Mouse (Mus musculus): ENCODE measurements around the gene Ddx24. TPM values are rescaled to one million over a fixed set of nuclear protein-coding genes. Genes with fewer than 3 reads are reported as not detected.

Ddx24 gene
- polyA plus RNA-seq (2014; fragmentation: Illumina TruSeq; extraction: RNeasy Lipid Tissue Mini Kit (QIAGEN cat#74804); ENCODE audit: low read depth, low replicate concordance): 48.6 TPM

DNA sequence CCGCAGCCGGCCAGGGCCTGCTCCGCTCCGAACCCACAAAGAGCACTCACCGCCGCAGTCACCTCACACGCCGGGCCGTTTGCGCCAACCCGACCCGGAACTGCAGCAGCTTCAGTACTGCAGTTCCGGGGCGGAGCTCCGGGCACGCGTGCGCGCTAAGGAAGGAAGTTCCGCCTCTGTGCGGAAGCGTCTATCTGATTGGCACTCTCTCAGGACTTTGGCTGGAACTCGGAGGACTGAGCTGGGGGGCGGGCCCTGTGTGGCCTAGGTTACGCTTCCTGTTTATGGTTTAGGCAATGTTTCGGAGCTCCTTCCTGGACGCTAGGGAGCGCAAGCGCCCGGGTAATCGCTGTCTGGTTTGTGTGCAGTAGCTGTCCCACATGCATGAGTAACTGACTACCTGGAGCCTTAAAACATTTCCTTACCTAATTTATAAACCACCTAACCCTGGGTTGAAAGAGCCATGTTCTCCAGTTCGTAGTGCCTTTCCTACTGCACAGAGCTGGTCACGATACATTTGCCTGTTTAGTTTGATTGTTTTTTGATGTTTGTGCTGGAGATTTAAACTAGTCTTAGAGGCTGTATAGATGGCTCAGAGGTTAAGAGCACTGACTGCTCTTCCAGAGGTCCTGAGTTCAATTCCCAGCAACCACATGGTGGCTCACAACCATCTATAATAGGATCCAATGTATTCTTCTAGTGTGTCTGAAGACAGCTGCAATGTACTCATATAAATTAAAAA lies at the start of gene Ddx24:
Ddx24 (minus strand) TSS at position 102 of the 742 bp plus-strand sequence.

DNA sequence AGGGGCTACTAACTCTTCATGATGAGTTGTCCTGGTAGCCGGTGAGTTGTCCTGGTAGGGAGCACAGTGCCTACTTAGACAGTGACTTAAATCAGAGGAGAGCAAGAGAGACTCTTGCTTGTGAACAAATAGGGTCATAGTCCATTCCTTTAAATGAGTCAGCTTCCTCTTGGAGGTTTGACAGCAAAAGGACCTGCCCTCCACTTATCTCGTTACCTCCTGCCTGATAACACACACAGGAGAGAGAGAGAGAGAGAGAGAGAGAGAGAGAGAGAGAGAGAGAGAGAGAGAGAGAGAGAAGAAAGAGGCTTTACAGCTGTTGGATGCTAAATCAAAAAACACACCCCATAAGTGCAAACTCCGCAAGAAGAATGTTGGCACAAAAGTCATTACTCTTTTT lies 31.5 kb upstream of the Ddx24 start, which contains the start of gene Ifi27l2b:
Ifi27l2b (minus strand) TSS at position 84 of the 400 bp plus-strand sequence.

GRCm38 (mm10) chr12:103443524-103443923 lies 17.9 kb upstream of the Ddx24 start, which contains the start of gene Ifi27l2a:
Gene Ifi27l2a, minus strand, starts transcription at chr12:103443680.

GRCm38 (mm10) chr12:103433986-103434731 lies 8.5 kb upstream of the Ddx24 start, which contains the start of gene Ifi27:
Gene Ifi27, plus strand, starts transcription at chr12:103434211.

DNA sequence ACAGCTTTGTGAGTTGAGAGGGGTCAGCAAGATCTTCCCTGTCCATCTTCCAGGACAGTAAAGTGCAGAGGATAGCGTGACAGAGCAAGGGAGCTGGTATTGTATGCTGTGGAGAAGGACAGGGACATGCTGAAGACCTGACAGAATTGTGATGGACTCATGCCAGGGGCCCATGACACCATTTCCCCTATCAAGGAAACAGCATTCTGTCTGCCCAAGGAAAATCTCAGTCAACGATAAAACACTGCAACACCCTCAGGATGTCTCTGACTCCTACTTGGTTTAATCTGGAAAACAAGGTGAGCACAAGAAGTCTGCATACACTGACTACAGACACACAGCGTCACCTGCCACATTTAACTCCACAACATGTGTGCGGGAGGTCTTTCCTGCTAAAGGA lies 17.9 kb downstream of the Ddx24 start, which contains the start of gene 9330161L09Rik:
9330161L09Rik (minus strand) TSS at position 101 of the 400 bp plus-strand sequence.

GRCm38 (mm10) chr12:103388505-103389347 lies 36.9 kb downstream of the Ddx24 start, which contains the start of gene Otub2:
Gene Otub2, plus strand, starts transcription at chr12:103388682.

Other genes starting within 250 kb of the Ddx24 start
- gene Prima1, start 183.7 kb downstream of the Ddx24 start, polyA plus RNA-seq (2014; fragmentation: Illumina TruSeq; extraction: RNeasy Lipid Tissue Mini Kit (QIAGEN cat#74804); ENCODE audit: low read depth, low replicate concordance): not detected
- 0.34 TPM for gene Fam181a, start 114.9 kb downstream of the Ddx24 start, polyA plus RNA-seq (2014; fragmentation: Illumina TruSeq; extraction: RNeasy Lipid Tissue Mini Kit (QIAGEN cat#74804); ENCODE audit: low read depth, low replicate concordance)
- not detected for gene Asb2, start 69.8 kb downstream of the Ddx24 start, polyA plus RNA-seq (2014; fragmentation: Illumina TruSeq; extraction: RNeasy Lipid Tissue Mini Kit (QIAGEN cat#74804); ENCODE audit: low read depth, low replicate concordance)
- gene Otub2, start 37.1 kb downstream of the Ddx24 start, polyA plus RNA-seq (2014; fragmentation: Illumina TruSeq; extraction: RNeasy Lipid Tissue Mini Kit (QIAGEN cat#74804); ENCODE audit: low read depth, low replicate concordance): 347 TPM
- not detected for gene 9330161L09Rik, start 18.0 kb downstream of the Ddx24 start, polyA plus RNA-seq (2014; fragmentation: Illumina TruSeq; extraction: RNeasy Lipid Tissue Mini Kit (QIAGEN cat#74804); ENCODE audit: low read depth, low replicate concordance)
- 15.2 TPM for gene Ifi27, start 8.4 kb upstream of the Ddx24 start, polyA plus RNA-seq (2014; fragmentation: Illumina TruSeq; extraction: RNeasy Lipid Tissue Mini Kit (QIAGEN cat#74804); ENCODE audit: low read depth, low replicate concordance)
- gene Ifi27l2a, start 17.9 kb upstream of the Ddx24 start, polyA plus RNA-seq (2014; fragmentation: Illumina TruSeq; extraction: RNeasy Lipid Tissue Mini Kit (QIAGEN cat#74804); ENCODE audit: low read depth, low replicate concordance): not detected
- 0.20 TPM for gene Ifi27l2b, start 31.4 kb upstream of the Ddx24 start, polyA plus RNA-seq (2014; fragmentation: Illumina TruSeq; extraction: RNeasy Lipid Tissue Mini Kit (QIAGEN cat#74804); ENCODE audit: low read depth, low replicate concordance)
- gene Ppp4r4, start 106.5 kb upstream of the Ddx24 start, polyA plus RNA-seq (2014; fragmentation: Illumina TruSeq; extraction: RNeasy Lipid Tissue Mini Kit (QIAGEN cat#74804); ENCODE audit: low read depth, low replicate concordance): 103 TPM
- gene Serpina10, start 205.6 kb upstream of the Ddx24 start, polyA plus RNA-seq (2014; fragmentation: Illumina TruSeq; extraction: RNeasy Lipid Tissue Mini Kit (QIAGEN cat#74804); ENCODE audit: low read depth, low replicate concordance): not detected
- 0.13 TPM for gene Serpina6, start 231.4 kb upstream of the Ddx24 start, polyA plus RNA-seq (2014; fragmentation: Illumina TruSeq; extraction: RNeasy Lipid Tissue Mini Kit (QIAGEN cat#74804); ENCODE audit: low read depth, low replicate concordance)

Measured in testis, adult 10 weeks (tissue).